Mouse (Mus musculus): ENCODE data around the gene Psmd11. TPM values are rescaled to one million over a fixed set of nuclear protein-coding genes. Genes with fewer than 3 reads are reported as not detected.

The Psmd11 gene
- total and polyA plus RNA-seq, 2 experiments from 2014 or later, result 24.6 to 278 TPM

DNA sequence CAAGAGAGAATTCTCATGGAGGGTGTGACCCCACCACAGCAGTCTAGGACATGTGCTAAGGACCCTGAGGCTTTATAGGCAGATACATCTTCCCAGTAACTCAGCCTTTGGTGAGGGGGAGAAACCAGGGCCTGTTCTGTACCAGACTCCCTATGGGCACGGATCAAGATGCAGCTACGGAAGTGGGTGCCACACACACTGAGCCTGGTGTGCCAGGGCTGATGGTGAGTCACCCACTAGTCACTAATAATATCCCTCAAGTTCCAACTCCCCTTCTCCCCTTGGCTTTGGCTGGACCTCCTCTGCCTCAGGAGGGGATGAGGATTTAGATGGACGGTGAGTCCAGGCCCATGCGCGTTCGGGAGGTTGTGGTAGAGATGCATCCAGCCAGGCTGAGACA, 67.6 kb downstream of the Psmd11 start:
- no peaks in the 10 kb centered on the region for H3K9me3 ChIP-seq (ENCODE audit: low read length)
- no peak overlapping the region for H3K4me3 ChIP-seq (ENCODE audit: low read depth, low read length)
- no peaks in the 10 kb centered on the region for H3K36me3 ChIP-seq (ENCODE audit: insufficient read depth, low read length)
- no peak overlapping the region for H3K4me2 ChIP-seq (ENCODE audit: low read depth, low read length, poor library complexity, severe bottlenecking)
- no peak overlapping the region for H3K27ac ChIP-seq (ENCODE audit: low read depth, low read length)
- DNase-seq (ENCODE audit: low spot score) (no peak), ATAC-seq (ENCODE audit: low FRiP score) (no peak)
- peaks cover 15% of the 10 kb centered on the region; the same call in 1 of the 2 replicates for H3K4me1 ChIP-seq (ENCODE audit: insufficient read depth, low read length)
- H3K9ac ChIP-seq (replicated peaks; ENCODE audit: low read length, poor library complexity, severe bottlenecking), result no peak overlapping the region
- no peaks in the 10 kb centered on the region for H3K27me3 ChIP-seq (ENCODE audit: insufficient read depth, low read length)
- no peak for TF ChIP-seq CTCF (IDR thresholded peaks at IDR 0.05)
- 88% methylated on average over 6 of the region's 6 CpGs for WGBS

DNA sequence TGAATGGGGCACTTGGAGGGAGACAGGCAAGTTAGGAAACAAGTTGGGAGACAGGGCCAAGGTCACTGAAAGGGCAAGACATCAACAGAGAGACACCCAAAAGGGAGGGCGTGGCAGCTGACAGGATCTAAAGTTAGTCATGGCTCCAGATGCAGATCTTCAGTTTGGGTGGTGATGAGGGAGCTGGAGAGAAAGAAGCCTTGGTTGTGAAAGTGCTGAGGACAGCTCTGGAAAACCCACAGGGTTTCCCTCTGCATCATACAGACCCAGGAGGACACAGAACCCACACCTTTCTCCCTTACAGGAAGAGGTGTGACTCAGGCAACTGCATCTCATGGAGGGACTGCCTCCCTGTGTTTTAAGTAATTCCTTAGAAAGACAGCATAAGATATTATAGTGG, 68.2 kb downstream of the Psmd11 start:
- Histone ChIP-seq H3K4me1 (ENCODE audit: insufficient read depth, low read length) (peaks cover 15% of the 10 kb centered on the region; the same call in 1 of the 2 replicates), H3K9ac (replicated peaks; ENCODE audit: low read length, poor library complexity, severe bottlenecking) (no peak overlapping the region), H3K4me3 (ENCODE audit: low read depth, low read length) (no peak overlapping the region), H3K27ac (ENCODE audit: low read depth, low read length) (no peak overlapping the region), H3K36me3 (ENCODE audit: insufficient read depth, low read length) (no peaks in the 10 kb centered on the region), H3K27me3 (ENCODE audit: insufficient read depth, low read length) (no peaks in the 10 kb centered on the region), H3K4me2 (ENCODE audit: low read depth, low read length, poor library complexity, severe bottlenecking) (no peak overlapping the region), H3K9me3 (ENCODE audit: low read length) (no peaks in the 10 kb centered on the region)
- TF ChIP-seq CTCF (IDR thresholded peaks at IDR 0.05), result no peak
- ATAC-seq (ENCODE audit: low FRiP score), result no peak
- 83% methylated on average over 1 of the region's 1 CpGs for WGBS
- no peak for DNase-seq (ENCODE audit: low spot score)

DNA sequence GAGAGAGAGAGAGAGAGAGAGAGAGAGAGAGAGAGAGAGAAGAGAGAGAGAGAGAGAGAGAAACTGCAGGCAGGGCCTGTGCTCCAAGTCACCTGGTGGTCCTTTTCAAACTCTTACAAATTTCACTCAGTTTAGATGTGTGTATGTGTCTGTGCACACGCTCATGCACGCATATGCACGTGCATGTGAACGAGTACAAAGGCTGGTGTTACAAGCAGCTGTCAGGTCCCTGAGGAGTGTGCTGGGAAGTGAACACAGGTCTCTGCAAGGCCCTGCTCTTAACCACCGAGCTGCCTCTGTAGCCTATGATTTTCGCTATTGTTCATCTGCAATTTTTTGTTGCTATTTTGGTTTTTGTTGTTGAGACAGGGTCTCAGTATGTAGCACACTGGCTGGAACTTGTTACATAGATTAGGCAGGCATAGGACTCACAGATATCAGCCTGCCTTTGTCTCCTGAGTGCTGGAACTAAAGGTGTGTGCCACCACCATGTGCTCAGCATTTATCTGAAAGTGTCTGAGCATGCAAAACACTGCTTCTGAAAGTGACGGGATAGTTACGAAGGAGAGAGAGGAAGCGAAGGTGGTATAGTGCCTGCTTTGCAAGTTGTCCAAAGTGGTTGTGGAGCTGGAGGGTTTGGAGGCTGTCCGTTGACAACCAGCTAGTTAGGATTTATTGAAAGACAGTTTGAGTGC, 69.0 kb downstream of the Psmd11 start:
- Histone ChIP-seq H3K4me3 (ENCODE audit: low read depth, low read length) (no peak overlapping the region), H3K36me3 (ENCODE audit: insufficient read depth, low read length) (no peaks in the 10 kb centered on the region), H3K4me2 (ENCODE audit: low read depth, low read length, poor library complexity, severe bottlenecking) (no peak overlapping the region), H3K9ac (replicated peaks; ENCODE audit: low read length, poor library complexity, severe bottlenecking) (no peak overlapping the region), H3K9me3 (ENCODE audit: low read length) (no peaks in the 10 kb centered on the region), H3K27ac (ENCODE audit: low read depth, low read length) (no peak overlapping the region), H3K4me1 (ENCODE audit: insufficient read depth, low read length) (peaks cover 15% of the 10 kb centered on the region; the same call in 1 of the 2 replicates), H3K27me3 (ENCODE audit: insufficient read depth, low read length) (no peaks in the 10 kb centered on the region)
- DNase-seq (ENCODE audit: low spot score) (no peak), ATAC-seq (ENCODE audit: low FRiP score) (no peak)
- WGBS, result 79% methylated on average over 10 of the region's 10 CpGs
- no peak for TF ChIP-seq CTCF (IDR thresholded peaks at IDR 0.05)

DNA sequence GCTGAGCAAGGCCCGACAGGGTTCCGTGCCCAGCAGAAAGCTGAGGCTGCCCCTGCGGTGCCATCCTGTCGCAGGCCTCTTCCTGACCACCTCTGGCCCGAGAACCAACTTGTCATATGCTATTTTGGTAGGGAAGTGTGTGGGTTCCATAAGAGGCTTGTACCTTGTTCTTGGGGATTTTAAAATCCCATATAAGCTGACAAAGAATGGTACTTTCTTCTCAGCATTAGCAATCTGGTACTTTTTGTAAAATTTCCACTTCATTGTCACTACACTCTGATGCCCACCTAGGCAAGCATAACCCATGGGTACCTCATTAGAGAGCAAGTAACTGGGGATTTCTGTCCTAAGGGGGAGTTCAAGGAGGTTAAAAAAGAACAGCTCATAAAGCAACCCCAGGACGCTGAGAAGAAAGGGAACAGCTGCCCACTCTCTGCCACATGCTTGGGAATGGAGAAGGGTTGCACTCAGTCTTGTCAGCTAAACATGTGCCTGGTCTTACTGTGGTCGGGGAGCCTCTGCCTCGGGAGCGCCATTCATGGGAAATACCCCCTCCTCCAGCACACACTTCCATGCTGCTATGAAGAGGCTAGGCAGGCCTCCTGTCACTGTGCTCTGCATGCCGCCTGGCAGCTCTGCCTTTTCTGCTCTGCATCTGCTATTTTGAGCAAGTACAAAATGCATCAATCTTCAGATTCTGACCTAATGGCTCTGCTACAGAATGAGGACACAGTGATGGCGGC, 70.1 kb downstream of the Psmd11 start:
- Histone ChIP-seq H3K4me3 (ENCODE audit: low read depth, low read length) (no peak overlapping the region), H3K27ac (ENCODE audit: low read depth, low read length) (peak overlapping the region; percentile 51), H3K9me3 (ENCODE audit: low read length) (no peaks in the 10 kb centered on the region), H3K27me3 (ENCODE audit: insufficient read depth, low read length) (no peaks in the 10 kb centered on the region), H3K9ac (replicated peaks; ENCODE audit: low read length, poor library complexity, severe bottlenecking) (0 out of 2 replicates have a peak overlapping the region, but pooled peaks have one; percentile 1), H3K36me3 (ENCODE audit: insufficient read depth, low read length) (no peaks in the 10 kb centered on the region), H3K4me1 (ENCODE audit: insufficient read depth, low read length) (peaks cover 18% of the 10 kb centered on the region), H3K4me2 (ENCODE audit: low read depth, low read length, poor library complexity, severe bottlenecking) (no peak overlapping the region)
- 49% methylated on average over 11 of the region's 11 CpGs for WGBS
- no peak for TF ChIP-seq CTCF (IDR thresholded peaks at IDR 0.05)
- ATAC-seq (ENCODE audit: low FRiP score), result no peak
- no peak for DNase-seq (ENCODE audit: low spot score)

DNA sequence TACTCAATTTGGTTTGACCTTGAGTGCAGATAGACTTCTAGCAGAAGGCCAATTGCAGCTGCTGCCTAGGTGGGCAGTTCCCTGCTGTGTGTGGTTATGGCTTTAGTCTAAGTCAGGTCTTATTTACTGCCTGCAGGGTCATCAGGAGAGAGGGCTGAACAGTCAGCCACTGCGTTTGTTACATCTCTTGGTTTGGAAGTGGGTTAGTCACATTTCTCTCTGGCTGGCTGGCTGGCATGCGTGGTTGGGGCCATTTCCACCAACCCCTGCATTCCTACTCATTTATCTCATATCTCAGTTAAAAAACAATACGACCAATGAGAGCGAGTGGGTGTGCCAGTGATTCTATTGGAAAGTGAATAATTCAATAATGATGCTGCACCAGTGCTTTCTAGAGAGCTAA, 71.1 kb downstream of the Psmd11 start:
- DNase-seq (ENCODE audit: low spot score) (no peak), ATAC-seq (ENCODE audit: low FRiP score) (no peak)
- Histone ChIP-seq H3K9ac (replicated peaks; ENCODE audit: low read length, poor library complexity, severe bottlenecking) (no peak overlapping the region), H3K27me3 (ENCODE audit: insufficient read depth, low read length) (no peaks in the 10 kb centered on the region), H3K36me3 (ENCODE audit: insufficient read depth, low read length) (no peaks in the 10 kb centered on the region), H3K4me2 (ENCODE audit: low read depth, low read length, poor library complexity, severe bottlenecking) (no peak overlapping the region), H3K4me1 (ENCODE audit: insufficient read depth, low read length) (peaks cover 26% of the 10 kb centered on the region), H3K27ac (ENCODE audit: low read depth, low read length) (peak overlapping the region; percentile 12), H3K9me3 (ENCODE audit: low read length) (no peaks in the 10 kb centered on the region), H3K4me3 (ENCODE audit: low read depth, low read length) (no peak overlapping the region)
- TF ChIP-seq CTCF (IDR thresholded peaks at IDR 0.05), result no peak
- 64% methylated on average over 4 of the region's 4 CpGs for WGBS

DNA sequence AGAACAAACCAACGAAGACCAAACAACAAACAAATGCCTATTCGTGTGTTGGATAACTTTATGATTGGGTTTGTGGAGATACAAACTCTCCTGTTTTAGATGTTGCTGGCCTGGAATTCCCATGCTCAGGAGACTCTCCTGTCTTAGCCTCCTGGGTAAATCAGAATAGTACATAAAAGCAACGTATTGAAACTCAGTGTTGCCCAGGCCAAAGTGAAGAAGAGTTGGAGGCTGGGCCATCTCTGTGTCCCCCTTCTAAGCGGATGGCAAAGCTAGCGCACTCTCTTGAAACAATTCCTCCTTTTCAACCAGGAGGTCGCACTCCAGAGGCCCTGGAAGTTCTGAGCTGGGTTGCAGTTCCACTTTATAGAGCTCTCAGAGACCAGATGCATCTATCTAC, 74.9 kb downstream of the Psmd11 start:
- Histone ChIP-seq H3K9me3 (ENCODE audit: low read length) (no peaks in the 10 kb centered on the region), H3K4me1 (ENCODE audit: insufficient read depth, low read length) (peaks cover 35% of the 10 kb centered on the region), H3K27me3 (ENCODE audit: insufficient read depth, low read length) (no peaks in the 10 kb centered on the region), H3K4me3 (ENCODE audit: low read depth, low read length) (no peak overlapping the region), H3K4me2 (ENCODE audit: low read depth, low read length, poor library complexity, severe bottlenecking) (no peak overlapping the region), H3K36me3 (ENCODE audit: insufficient read depth, low read length) (no peaks in the 10 kb centered on the region), H3K9ac (replicated peaks; ENCODE audit: low read length, poor library complexity, severe bottlenecking) (0 out of 2 replicates have a peak overlapping the region, but pooled peaks have one; percentile 54), H3K27ac (ENCODE audit: low read depth, low read length) (peak overlapping the region; percentile 99)
- DNase-seq (ENCODE audit: low spot score) (no peak), ATAC-seq (ENCODE audit: low FRiP score) (no peak)
- no peak for TF ChIP-seq CTCF (IDR thresholded peaks at IDR 0.05)
- WGBS, result 68% methylated on average over 6 of the region's 6 CpGs
